27 mouse cellular contexts compared by ENCODE assay signal in the genomic region with DNA sequence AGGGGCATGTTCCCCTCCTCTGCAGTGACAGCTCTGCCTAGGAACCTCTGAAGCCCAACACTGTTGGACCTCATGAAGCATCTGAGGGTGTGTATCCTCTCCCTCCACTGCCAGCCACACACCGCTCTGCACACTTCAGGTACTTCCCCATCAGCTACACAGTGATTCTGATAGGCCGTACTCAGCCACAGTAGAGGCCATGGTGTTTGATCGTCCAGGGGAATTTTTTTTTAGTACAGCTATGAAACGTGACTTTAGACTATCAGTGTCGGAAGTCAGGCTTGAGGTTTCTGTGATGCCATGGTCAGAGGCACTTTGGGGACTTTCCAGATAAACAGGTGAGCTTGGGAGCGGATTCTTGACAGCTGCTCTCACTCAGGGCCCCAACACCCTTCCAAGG. TPM values are rescaled to one million over a fixed set of nuclear protein-coding genes. Genes with fewer than 3 reads are reported as not detected.
A peak's percentile ranks its signal among the peaks of the same experiment; 100 is the strongest.
DNase-seq lines count a peak whose midpoint lies in the region; ATAC-seq lines count a peak whose summit lies in the region.
"Had no signal": no experiment of that assay in that cellular context is flagged by ENCODE, and none has a peak within 500 bp of the region (broad histone marks: within the 10 kb centered on the region; RNA-seq: fewer than 3 reads in every experiment).

No protein-coding gene starts in this region.

- H3K36me3 ChIP-seq in heart, embryonic 10.5 days = no peaks in the 10 kb centered on the region
- H3K36me3 ChIP-seq in hindbrain, embryonic 11.5 days (ENCODE audit: control insufficient read depth, insufficient read depth, low read length) = no peaks in the 10 kb centered on the region
- H3K36me3 ChIP-seq: embryonic facial prominence, embryonic 13.5 days; hindbrain, embryonic 15.5 days; neural tube, embryonic 13.5 days had no signal

- 67% methylated on average over 6 of the region's 6 CpGs for WGBS in heart, embryonic 10.5 days
- 87% methylated on average over 6 of the region's 6 CpGs for WGBS in hindbrain, embryonic 11.5 days

- 0 out of 2 replicates have a peak overlapping the region, but pooled peaks have one; percentile 17 for H3K27ac ChIP-seq in heart, embryonic 10.5 days
- H3K27ac ChIP-seq in hindbrain, embryonic 11.5 days (ENCODE audit: low read depth, low read length) = no peak overlapping the region
- H3K27ac ChIP-seq: embryonic facial prominence, embryonic 13.5 days; gastrocnemius, adult 2 months; hindbrain, embryonic 15.5 days; kidney, embryonic 15.5 days; liver, embryonic 14.5 days; macrophage; neural tube, embryonic 13.5 days; stomach, postnatal 0 days had no signal

- H3K27me3 ChIP-seq in heart, embryonic 10.5 days (ENCODE audit: insufficient read depth, poor library complexity, severe bottlenecking) = peaks cover 31% of the 10 kb centered on the region
- no peaks in the 10 kb centered on the region for H3K27me3 ChIP-seq in hindbrain, embryonic 11.5 days (ENCODE audit: control insufficient read depth, insufficient read depth, low read length)
- H3K27me3 ChIP-seq: embryonic facial prominence, embryonic 13.5 days; hindbrain, embryonic 15.5 days; kidney, embryonic 15.5 days; neural tube, embryonic 13.5 days; Patski had no signal

- no peak for DNase-seq in heart, embryonic 10.5 days (ENCODE audit: low spot score)
- no peak for DNase-seq in heart, adult 8-10 months (ENCODE audit: low spot score)
- DNase-seq in spleen, postnatal 36 days (ENCODE audit: low spot score in 2 of 2) = peak; percentile 25 to 47
- no peak for DNase-seq in spleen, postnatal 10 days (ENCODE audit: low spot score in 2 of 2)
- peak; percentile 73 for DNase-seq in induced T-regulatory cell, adult 2 months (ENCODE audit: low read depth)
- no peak for DNase-seq in hindbrain, embryonic 11.5 days (ENCODE audit: low spot score)
- DNase-seq in frontal cortex, adult 2 months (ENCODE audit: extremely low spot score in 1 of 2, low spot score in 1 of 2) = no peak
- DNase-seq in gastrocnemius, adult 18-20 months (ENCODE audit: low spot score) = no peak
- DNase-seq: adrenal gland, postnatal 25 days; cerebellum, adult 11 months; cerebellum, postnatal 10 days; gastrocnemius, adult 2 months; heart, postnatal 14 days; thymus, postnatal 25 days had no signal

- H3K4me2 ChIP-seq in hindbrain, embryonic 11.5 days (replicated peaks; ENCODE audit: low read depth, low read length) = no peak overlapping the region
- H3K4me2 ChIP-seq: embryonic facial prominence, embryonic 13.5 days; hindbrain, embryonic 15.5 days; kidney, embryonic 15.5 days; midbrain, embryonic 11.5 days; neural tube, embryonic 13.5 days had no signal

- H3K4me3 ChIP-seq in heart, embryonic 10.5 days = no peak overlapping the region
- H3K4me3 ChIP-seq in hindbrain, embryonic 11.5 days (ENCODE audit: low read depth, low read length) = no peak overlapping the region
- H3K4me3 ChIP-seq: embryonic facial prominence, embryonic 13.5 days; gastrocnemius, adult 2 months; hindbrain, embryonic 15.5 days; kidney, embryonic 15.5 days; neural tube, embryonic 13.5 days had no signal

- peaks cover 40% of the 10 kb centered on the region for H3K4me1 ChIP-seq in heart, embryonic 10.5 days
- no peaks in the 10 kb centered on the region for H3K4me1 ChIP-seq in hindbrain, embryonic 11.5 days (replicated peaks; ENCODE audit: control insufficient read depth, insufficient read depth, low read length)

- no peaks in the 10 kb centered on the region for H3K9me3 ChIP-seq in heart, embryonic 10.5 days
- H3K9me3 ChIP-seq in hindbrain, embryonic 11.5 days (ENCODE audit: control insufficient read depth, low read length) = no peaks in the 10 kb centered on the region
- H3K9me3 ChIP-seq: embryonic facial prominence, embryonic 13.5 days; hindbrain, embryonic 15.5 days; kidney, embryonic 15.5 days; neural tube, embryonic 13.5 days had no signal

- ATAC-seq in hindbrain, embryonic 11.5 days (ENCODE audit: low FRiP score) = no peak
- ATAC-seq: forebrain, embryonic 16.5 days; intestine, postnatal 0 days; Patski had no signal

- no peak overlapping the region for H3K9ac ChIP-seq in hindbrain, embryonic 11.5 days (ENCODE audit: low read depth, low read length)
- H3K9ac ChIP-seq: embryonic facial prominence, embryonic 13.5 days; hindbrain, embryonic 15.5 days; kidney, embryonic 15.5 days; liver, embryonic 14.5 days; neural tube, embryonic 13.5 days had no signal

RNA-seq across cellular contexts. Expression of gene Dbh, which starts 22.5 kb away (rescaled TPM):
- polyA plus RNA-seq in heart, embryonic 10.5 days (2016; fragmentation: Nextera tagmentation; extraction: Ambion mirVana) = 0.21 and 0.69 TPM in 2 replicates
- 1 to 10 TPM; 1.5 to 3.4 (median 1.8) TPM for total RNA-seq in heart, adult 8-10 months (2022)
- 2.4 and 2.6 TPM in 2 replicates for polyA plus RNA-seq in hindbrain, embryonic 11.5 days (2014; fragmentation: Nextera tagmentation; extraction: Ambion mirVana)
- polyA plus RNA-seq in frontal cortex, adult 2 months (2012; rRNA removed) = 0.40 and 0.50 TPM in 2 replicates
- not detected for total RNA-seq in gastrocnemius, adult 18-20 months (2021)
- total RNA-seq: gastrocnemius, adult 2 months; granulocyte monocyte progenitor cell, adult 5-6 weeks; monocyte, adult 5-6 weeks had no signal
- polyA plus RNA-seq: forebrain, embryonic 16.5 days; liver, embryonic 14.5 days; macrophage; Patski had no signal

RNA-seq across cellular contexts. Expression of gene Fam163b, which starts 45.2 kb away (rescaled TPM):
- polyA plus RNA-seq in heart, embryonic 10.5 days (2016; fragmentation: Nextera tagmentation; extraction: Ambion mirVana) = 0.25 and 0.39 TPM in 2 replicates
- under 1 TPM; 0.27 to 0.63 (median 0.48) TPM for total RNA-seq in heart, adult 8-10 months (2022)
- polyA plus RNA-seq in hindbrain, embryonic 11.5 days (2014; fragmentation: Nextera tagmentation; extraction: Ambion mirVana) = 0.23 and 0.43 TPM in 2 replicates
- polyA plus RNA-seq in frontal cortex, adult 2 months (2012; rRNA removed) = 213 and 219 TPM in 2 replicates
- total RNA-seq in gastrocnemius, adult 18-20 months (2021) = not detected
- total RNA-seq: gastrocnemius, adult 2 months; granulocyte monocyte progenitor cell, adult 5-6 weeks; monocyte, adult 5-6 weeks had no signal
- polyA plus RNA-seq: macrophage, Patski had no signal

Comparison
In these comparisons a context has a peak if more than half of its experiments do, and no peak if none do; other contexts are left out.
1. DNase-seq: peak in spleen, postnatal 36 days (2 of 2) and induced T-regulatory cell, adult 2 months (single experiment); none in heart, embryonic 10.5 days (single experiment), heart, adult 8-10 months (single experiment), spleen, postnatal 10 days (0 of 2), hindbrain, embryonic 11.5 days (single experiment), frontal cortex, adult 2 months (0 of 2) and gastrocnemius, adult 18-20 months (single experiment).
2. RNA of gene Fam163b, which starts 45.2 kb away (polyA plus RNA-seq): 213 to 219 TPM in frontal cortex, adult 2 months; 0.25 to 0.39 TPM in heart, embryonic 10.5 days and 0.23 to 0.43 TPM in hindbrain, embryonic 11.5 days; every median in the first group is over 100 times any median in the second.